Mouse (Mus musculus) kidney, adult 9 months (tissue): ENCODE results near the gene Gpr137b.
"Not testable (repeated sequence)": the region's sequence is repeated elsewhere in the genome, so short reads cannot be mapped to it uniquely, and the experiment has no call there.

Experiments
- DNase-seq: peaks from one replicate; pipeline ENCODE4 v3.0.0; 2022

Gene Gpr137b

DNA sequence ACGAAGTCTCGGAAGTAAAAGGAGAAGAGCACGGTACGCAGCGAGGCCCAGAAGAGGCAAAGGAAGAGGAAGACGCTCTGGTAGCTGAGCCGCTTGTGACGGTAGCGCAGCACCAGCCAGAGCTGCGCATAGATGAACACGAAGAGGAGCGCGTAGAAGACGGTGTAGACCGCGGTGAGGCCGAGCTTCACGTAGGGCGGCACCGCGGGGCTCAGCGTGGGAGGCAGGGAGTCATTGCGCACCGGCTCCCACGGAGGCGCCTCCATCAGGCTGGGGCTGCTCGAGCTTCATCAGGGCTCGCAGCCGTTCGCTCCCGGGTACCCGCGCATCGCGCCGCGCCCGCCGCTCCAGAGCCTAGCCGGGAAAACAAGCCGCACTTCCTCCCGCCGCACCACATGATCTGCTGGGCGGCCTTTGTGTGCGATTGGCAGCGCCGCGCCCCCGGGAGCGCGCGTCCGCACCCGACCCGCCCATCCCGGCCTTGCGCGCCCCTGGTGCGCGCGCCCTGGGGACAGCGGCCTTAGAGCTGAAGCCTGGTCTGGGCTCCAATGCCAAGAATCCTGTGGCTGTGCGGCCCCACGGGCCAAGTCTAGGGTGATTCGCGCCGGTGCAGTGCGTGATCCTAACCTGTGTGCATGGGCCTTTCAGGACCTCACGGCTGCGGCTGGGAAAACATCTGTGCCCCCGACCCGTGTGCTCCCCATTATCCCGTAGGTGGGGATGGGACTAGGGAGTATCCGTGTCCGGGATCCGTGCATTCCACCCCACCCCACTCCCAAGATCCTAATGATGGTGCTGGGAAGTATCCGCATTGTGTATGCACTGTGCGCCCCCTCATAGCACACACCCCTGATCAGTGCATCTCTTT is at the start of gene Gpr137b:
Gpr137b (minus strand) TSS at position 787 of the 868 bp plus-strand sequence.
- DNase-seq, result peak; percentile 57

DNA sequence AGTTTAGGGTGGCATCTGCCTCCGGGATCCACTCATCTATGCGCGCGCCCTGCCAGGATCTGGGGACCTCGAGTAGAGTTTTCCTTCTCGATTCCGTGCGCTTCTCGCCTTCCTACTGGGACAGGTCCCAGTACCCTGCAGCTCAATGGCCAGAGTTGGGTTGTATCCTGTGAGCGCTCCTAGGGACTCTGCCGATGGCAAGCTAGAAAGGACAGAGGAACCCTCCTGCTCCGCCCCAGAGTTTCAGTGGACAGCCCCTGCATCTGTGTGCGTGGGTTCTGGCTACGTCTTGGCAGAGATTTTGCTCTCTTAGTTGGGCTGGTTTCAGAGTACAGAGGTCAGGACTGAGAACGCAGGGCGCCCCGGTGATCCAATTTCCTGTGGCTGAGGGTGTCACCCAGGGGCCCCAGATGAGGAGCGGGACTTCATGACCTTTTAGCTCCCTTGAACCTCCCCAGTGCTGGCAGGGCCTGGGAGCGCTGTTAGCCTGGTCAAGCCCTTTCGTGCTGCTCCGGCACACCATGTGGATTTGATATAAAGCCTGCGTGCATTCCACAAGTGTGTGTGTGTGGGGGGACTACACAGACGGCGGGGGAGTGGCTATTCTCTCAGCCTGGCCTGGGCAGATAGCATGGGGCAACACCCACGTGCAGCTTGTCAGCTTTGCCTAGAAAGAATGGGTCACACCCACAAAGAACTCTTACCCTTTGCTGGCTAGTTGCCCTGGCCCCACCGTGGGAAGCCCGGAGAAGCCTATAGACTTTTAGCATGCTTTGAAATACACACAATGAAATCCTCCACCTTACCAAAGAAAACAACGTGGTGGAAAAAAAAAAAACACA is 44.5 kb upstream of the Gpr137b start:
- DNase-seq, result peak; percentile 22

- peak; percentile 13 for DNase-seq
These were observed 43.7 kb upstream of the Gpr137b start, which contains the start of gene Nid1 for GRCm38 (mm10) chr13:13437460-13438015. Gene Nid1, plus strand, starts transcription at chr13:13437551.

- peak; percentile 38 for DNase-seq
These were observed 42.3 kb upstream of the Gpr137b start for GRCm38 (mm10) chr13:13436161-13436560.

DNA sequence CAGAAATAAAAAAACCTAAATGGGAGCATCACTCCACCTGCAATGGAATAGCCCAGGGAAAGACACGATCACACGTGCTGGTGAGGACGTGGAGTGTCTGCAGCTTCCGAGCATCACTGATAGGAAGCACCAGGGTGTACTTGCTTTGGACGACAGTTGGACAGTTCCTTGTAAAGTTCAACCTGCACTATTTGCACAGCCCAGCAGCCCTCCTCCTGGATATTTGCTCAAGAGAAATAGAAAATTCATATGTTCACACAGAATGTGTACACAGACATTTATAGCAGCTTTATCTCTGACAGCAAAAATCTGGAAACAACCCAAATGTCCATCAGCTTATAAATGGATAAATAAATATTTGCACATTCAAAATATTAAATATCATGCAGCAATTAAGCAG is 29.5 kb upstream of the Gpr137b start:
- not testable (repeated sequence) for DNase-seq

DNA sequence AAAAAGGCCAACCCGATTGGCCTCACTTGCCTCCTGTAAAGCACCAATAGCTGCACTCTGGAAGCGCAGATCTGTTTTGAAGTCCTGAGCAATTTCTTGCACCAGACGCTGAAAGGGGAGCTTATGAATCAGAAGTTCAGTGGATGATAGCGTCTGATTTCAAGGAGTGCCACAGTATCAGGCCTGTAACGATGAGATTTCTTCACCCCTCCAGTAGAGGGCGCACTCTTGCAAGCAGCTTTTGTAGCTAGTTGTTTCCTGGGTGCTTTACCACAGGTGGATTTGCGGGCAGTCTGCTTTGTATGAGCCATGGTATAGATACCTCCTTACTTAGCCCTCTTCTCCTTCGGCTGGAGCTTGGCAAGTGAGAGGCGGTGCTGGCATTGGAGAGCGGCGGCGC is 25.0 kb upstream of the Gpr137b start:
- not testable (repeated sequence) for DNase-seq

- DNase-seq, result not testable (repeated sequence)
These were observed 22.2 kb upstream of the Gpr137b start for GRCm38 (mm10) chr13:13416007-13416337.

- peak; percentile 81 for DNase-seq
These were observed 21.5 kb upstream of the Gpr137b start for GRCm38 (mm10) chr13:13415120-13416006.

DNA sequence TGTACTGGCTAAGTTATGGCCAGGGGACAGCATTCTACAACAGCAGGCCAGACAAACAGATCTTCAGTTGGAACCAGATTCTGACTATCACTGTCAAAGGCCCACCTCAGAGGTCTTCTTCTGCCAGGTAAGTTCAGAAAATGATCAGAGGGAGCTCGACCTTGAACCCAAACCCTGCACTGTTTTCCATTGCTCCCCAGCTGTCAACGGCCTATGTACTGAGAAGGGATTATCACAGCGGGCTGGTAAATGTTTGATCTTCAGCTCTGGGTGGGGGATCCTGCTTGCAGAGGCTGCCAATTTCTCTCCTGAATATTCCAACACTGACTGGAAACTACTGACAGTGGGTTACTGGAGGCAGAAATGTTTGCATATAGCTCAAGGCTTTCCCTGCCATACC is 20.4 kb upstream of the Gpr137b start:
- DNase-seq, result peak; percentile 91

- DNase-seq, result not testable (repeated sequence)
These were observed 11.7 kb upstream of the Gpr137b start for GRCm38 (mm10) chr13:13405511-13405910.

DNA sequence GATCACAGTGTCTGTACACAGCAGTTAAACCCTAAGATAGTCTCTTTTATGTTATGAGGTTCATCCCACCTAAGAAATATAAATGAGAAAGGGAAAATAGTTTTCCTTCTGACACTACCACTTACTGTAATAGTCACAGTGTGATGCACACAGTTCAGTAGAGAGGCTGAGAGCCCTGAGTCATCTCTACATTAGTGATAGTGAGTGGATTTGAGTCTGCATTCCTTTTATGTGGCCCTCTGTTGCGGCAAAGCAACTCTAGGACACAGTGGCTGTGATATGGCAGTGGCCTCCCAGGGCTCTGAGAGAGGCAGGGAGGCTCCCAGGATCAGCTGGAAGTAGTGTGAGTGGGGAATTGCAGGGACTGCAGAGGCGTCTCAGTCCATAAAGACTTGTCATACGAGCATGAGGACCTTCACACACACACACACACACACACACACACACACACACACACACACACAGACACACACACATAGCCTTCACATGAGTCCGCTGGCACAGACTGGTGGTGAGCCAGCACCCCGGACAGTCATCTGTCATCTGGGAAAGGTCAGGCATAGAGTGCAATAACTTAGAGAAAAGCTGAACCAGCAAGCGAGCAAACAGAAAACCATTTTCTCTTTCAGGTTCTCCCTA is 10.8 kb upstream of the Gpr137b start:
- peak; percentile 7 for DNase-seq

DNA sequence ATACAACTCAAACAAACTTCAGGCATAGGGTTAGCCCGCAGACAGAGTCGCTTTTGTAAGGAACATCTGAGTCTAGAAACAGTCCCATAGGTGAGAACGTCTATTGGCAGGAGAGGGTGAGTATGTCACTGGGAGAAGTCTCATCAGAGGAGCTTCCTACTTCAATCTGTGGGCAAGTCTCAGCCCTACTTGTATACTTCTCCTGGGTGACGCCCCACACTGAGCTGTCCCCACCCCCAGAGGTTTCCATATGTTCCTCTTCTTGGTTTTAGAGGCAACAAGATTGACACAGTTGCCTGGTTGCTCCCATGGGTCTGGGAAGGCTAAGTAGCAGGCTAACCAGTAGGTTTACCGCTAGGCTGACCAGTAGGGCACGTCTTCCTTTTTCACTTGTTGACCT is 10.0 kb upstream of the Gpr137b start:
- DNase-seq, result not testable (repeated sequence)

DNA sequence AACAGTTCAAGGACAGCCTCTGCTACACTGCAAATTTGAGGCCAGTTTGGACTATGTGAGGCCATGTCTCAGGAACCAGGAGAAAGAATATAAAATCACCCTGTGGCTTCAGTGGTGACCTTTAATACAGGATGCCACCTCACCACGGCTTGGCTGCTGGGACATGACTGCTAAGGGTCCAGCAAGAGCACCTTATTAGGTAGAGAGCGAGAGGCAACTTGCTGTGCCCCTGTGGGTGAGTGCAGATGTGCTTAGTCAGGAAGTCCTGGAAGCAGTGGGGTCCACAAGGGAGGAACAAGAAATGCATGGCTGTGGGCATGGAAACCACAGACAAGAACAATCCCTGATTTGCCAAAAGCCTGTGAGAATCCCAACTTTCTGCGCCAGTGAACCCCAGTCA is 9.6 kb upstream of the Gpr137b start:
- DNase-seq, result not testable (repeated sequence)

- DNase-seq, result not testable (repeated sequence)
These were observed 9.0 kb upstream of the Gpr137b start for GRCm38 (mm10) chr13:13402818-13403217.

DNA sequence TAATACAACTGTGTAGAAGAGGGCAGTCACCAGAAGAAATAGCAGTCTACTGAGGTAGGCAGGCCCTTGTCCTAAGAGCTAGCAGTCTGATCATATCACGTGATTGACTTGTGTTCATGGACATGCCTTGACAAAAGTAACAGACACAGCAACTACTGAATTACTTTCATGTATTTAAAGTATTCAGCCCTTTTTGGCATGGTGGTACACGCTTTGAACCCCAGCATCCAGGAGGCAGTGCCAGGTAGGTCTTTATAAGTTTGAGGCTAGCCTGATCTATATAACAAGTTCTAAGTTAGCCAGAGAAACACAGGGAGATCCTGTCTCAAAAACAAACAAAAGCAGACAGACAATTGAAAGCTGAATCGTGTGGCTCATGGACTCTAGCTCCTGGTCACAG is 7.0 kb upstream of the Gpr137b start:
- DNase-seq, result not testable (repeated sequence)

- peak; percentile 77 for DNase-seq
These were observed 232 bp upstream of the Gpr137b start for GRCm38 (mm10) chr13:13394096-13394395.

DNA sequence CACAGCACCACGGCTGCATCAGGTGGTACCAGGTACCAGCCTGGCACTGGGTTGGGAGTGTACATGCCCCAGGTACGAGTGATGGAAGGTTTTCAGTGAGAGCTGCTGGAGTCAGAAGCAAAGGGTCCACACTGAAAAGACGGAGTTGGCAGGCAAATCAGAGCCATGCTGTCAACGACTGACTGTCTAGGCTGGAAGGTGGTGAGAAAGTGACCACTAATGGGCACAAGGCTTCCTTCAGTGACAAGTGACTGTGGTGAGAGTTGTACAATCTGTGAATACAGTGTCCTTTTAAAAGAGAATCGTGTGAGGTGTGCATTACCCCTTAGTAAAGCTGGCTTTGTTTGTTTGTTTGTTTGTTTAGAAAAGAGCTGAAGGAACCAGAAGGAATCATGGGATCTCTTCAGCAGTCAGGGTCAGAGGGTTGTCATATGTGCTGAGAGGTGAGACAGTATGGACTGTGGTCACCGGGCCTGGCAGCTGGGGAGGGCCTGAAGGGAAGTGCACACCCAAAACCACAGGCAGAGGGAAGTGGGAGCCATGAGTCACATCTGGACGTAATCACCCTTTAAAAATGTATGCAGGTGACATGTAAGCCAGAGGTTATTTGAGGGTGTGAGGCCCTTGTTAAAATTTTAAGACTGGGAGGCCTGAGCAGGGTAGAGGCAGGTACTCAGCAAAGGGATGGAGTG is 15.5 kb downstream of the Gpr137b start:
- not testable (repeated sequence) for DNase-seq

GRCm38 (mm10) chr13:13377180-13377579 is 16.6 kb downstream of the Gpr137b start:
- DNase-seq, result no peak

GRCm38 (mm10) chr13:13373965-13374364 is 19.8 kb downstream of the Gpr137b start:
- DNase-seq, result not testable (repeated sequence)

GRCm38 (mm10) chr13:13371436-13371835 is 22.4 kb downstream of the Gpr137b start:
- not testable (repeated sequence) for DNase-seq

GRCm38 (mm10) chr13:13366371-13366770 is 27.4 kb downstream of the Gpr137b start:
- not testable (repeated sequence) for DNase-seq
